Mouse (Mus musculus) E14TG2a.4 (cell line): ENCODE results near the gene Clca2.

Source experiments
- CTCF ChIP-seq: conservative IDR thresholded peaks from 2 replicates; pipeline ENCODE4 v1.5.1; 2014; ENCODE audit warnings: low read length
- NANOG ChIP-seq: IDR thresholded peaks from 2 replicates; pipeline ENCODE4 v1.6.1; 2014; ENCODE audit warnings: borderline replicate concordance, low read length, mixed read lengths

- TF ChIP-seq CTCF (no peak), NANOG (no peak)
These were observed 18.4 kb upstream of the Clca2 start for GRCm38 (mm10) chr3:145117637-145118036.
